Mouse (Mus musculus) liver, embryonic 14.5 days (tissue): ENCODE measurements around the gene Slc25a41. TPM values are rescaled to one million over a fixed set of nuclear protein-coding genes. Genes with fewer than 3 reads are reported as not detected.

ENCODE experiments used
- ATAC-seq: fragments of 200-750 bp; cut with Nextera tagmentation; 2 replicates; pipeline ENCODE4 v1.8.0; 2017; ENCODE audit warnings: moderate number of reproducible peaks, mild to moderate bottlenecking, moderate library complexity; ENCODE audit not compliant: insufficient read depth
- DNase-seq, 3 experiments: peaks; one replicate each; pipeline ENCODE4 v3.0.0-alpha.2; 2012 to 2013; ENCODE audit warnings: low read depth in 3 of 3, low spot score in 3 of 3
- H3K27ac ChIP-seq: fragments of 300-500 bp; sonication (generic); 2 replicates; pipeline ENCODE4 v1.5.1; 2014; ENCODE audit warnings: moderate library complexity, mild to moderate bottlenecking, control low read depth, inconsistent platforms
- H3K27me3 ChIP-seq: fragments of 300-500 bp; sonication (generic); 2 replicates; pipeline ENCODE4 v1.6.1; 2014; ENCODE audit warnings: mild to moderate bottlenecking, low read length, moderate library complexity; ENCODE audit not compliant: control insufficient read depth, insufficient read depth
- H3K36me3 ChIP-seq: fragments of 300-500 bp; sonication (generic); replicated peaks from 2 replicates; pipeline ENCODE4 v1.6.1; 2014; ENCODE audit warnings: low read depth; ENCODE audit not compliant: control insufficient read depth, insufficient read depth
- H3K4me1 ChIP-seq, 2 experiments: fragments of 200-500 bp in 1 of 2; fragments of 300-500 bp in 1 of 2; sonication (generic) in 1 of 2; replicated peaks; 2 replicates each; pipeline ENCODE4 v1.6.1; 2012 to 2014; ENCODE audit warnings: antibody characterized with exemption in 1 of 2, inconsistent platforms in 1 of 2, low read length in 1 of 2; ENCODE audit not compliant: control insufficient read depth in 2 of 2, insufficient read depth in 2 of 2
- H3K4me2 ChIP-seq: fragments of 300-500 bp; sonication (generic); 2 replicates; pipeline ENCODE4 v1.6.1; 2014; ENCODE audit warnings: low read depth, mild to moderate bottlenecking, control low read depth, moderate library complexity
- H3K4me3 ChIP-seq, 2 experiments: fragments of 200-500 bp in 1 of 2; fragments of 300-500 bp in 1 of 2; sonication (generic) in 1 of 2; 2 replicates each; pipeline ENCODE4 v1.5.1; 2012 to 2014; ENCODE audit warnings: low read depth in 2 of 2, low read length in 2 of 2, mild to moderate bottlenecking in 2 of 2, control low read depth in 1 of 2, inconsistent platforms in 1 of 2, moderate library complexity in 1 of 2; ENCODE audit not compliant: insufficient read depth in 1 of 2
- H3K9ac ChIP-seq: fragments of 300-500 bp; sonication (generic); replicated peaks from 2 replicates; pipeline ENCODE4 v1.6.1; 2014; ENCODE audit warnings: mild to moderate bottlenecking, control low read depth, moderate library complexity
- H3K9me3 ChIP-seq: fragments of 300-500 bp; sonication (generic); 2 replicates; pipeline ENCODE4 v1.6.1; 2016; ENCODE audit warnings: low read length, mixed read lengths; ENCODE audit not compliant: control insufficient read depth
- CTCF ChIP-seq: IDR thresholded peaks from 2 replicates; pipeline ENCODE4 v1.5.1; 2016; ENCODE audit warnings: antibody characterized with exemption, low read depth, control low read depth
- EP300 ChIP-seq: IDR thresholded peaks from 2 replicates; pipeline ENCODE4 v1.6.1; 2016; ENCODE audit warnings: antibody characterized with exemption, low read depth
- WGBS: fragments of 180-500 bp; shearing (Covaris S2); extraction: QIAGEN DNeasy Blood & Tissue Kit; methylation state at CpG from one replicate; pipeline ENCODE4 v1.1.7; 2014; ENCODE audit not compliant: insufficient replicate concordance; 5-methylcytosine and 5-hydroxymethylcytosine counted together
- polyA plus RNA-seq, 2 experiments: library from polyadenylated mRNA; depleted of rRNA in 1 of 2; stranded (reverse) in 1 of 2; unstranded in 1 of 2; fragments of >200 nt; fragmentation: Nextera tagmentation in 1 of 2; extraction: Ambion mirVana in 1 of 2; gene quantifications; 2 replicates each; pipeline versions ENCODE4 v1.2.1 to v1.2.3; 2012 to 2014

Gene Slc25a41
- polyA plus RNA-seq, 2 experiments = not detected

GRCm38 (mm10) chr17:57007137-57007905 lies 34.1 kb downstream of the Slc25a41 start:
- no peak overlapping the region for H3K4me3 ChIP-seq
- TF ChIP-seq EP300 = no peak
- peak; percentile 60 for TF ChIP-seq CTCF
- H3K9ac ChIP-seq = no peak overlapping the region
- H3K4me2 ChIP-seq = no peak overlapping the region
- peaks cover 18 to 22% of the 10 kb centered on the region in 2 experiments for H3K4me1 ChIP-seq
- no peak overlapping the region for H3K27ac ChIP-seq
- 79% methylated on average over 13 of the region's 13 CpGs for WGBS
- no peak for ATAC-seq
- H3K36me3 ChIP-seq = peaks cover 55% of the 10 kb centered on the region
- no peaks in the 10 kb centered on the region for H3K27me3 ChIP-seq
- no peaks in the 10 kb centered on the region for H3K9me3 ChIP-seq
- DNase-seq = no peak

GRCm38 (mm10) chr17:57003994-57004393 lies 37.5 kb downstream of the Slc25a41 start:
- no peaks in the 10 kb centered on the region for H3K9me3 ChIP-seq
- H3K4me1 ChIP-seq = peaks cover 5 to 7% of the 10 kb centered on the region in 2 experiments; a peak in 3 of 4 replicates
- DNase-seq (no peak), ATAC-seq (peak; percentile 71)
- no peak overlapping the region for H3K9ac ChIP-seq
- peaks cover 55% of the 10 kb centered on the region for H3K36me3 ChIP-seq
- no peaks in the 10 kb centered on the region for H3K27me3 ChIP-seq
- H3K4me3 ChIP-seq = no peak overlapping the region
- no peak overlapping the region for H3K4me2 ChIP-seq
- TF ChIP-seq CTCF = no peak
- TF ChIP-seq EP300 = peak; percentile 51
- 55% methylated on average over 7 of the region's 7 CpGs for WGBS
- H3K27ac ChIP-seq = no peak overlapping the region

DNA sequence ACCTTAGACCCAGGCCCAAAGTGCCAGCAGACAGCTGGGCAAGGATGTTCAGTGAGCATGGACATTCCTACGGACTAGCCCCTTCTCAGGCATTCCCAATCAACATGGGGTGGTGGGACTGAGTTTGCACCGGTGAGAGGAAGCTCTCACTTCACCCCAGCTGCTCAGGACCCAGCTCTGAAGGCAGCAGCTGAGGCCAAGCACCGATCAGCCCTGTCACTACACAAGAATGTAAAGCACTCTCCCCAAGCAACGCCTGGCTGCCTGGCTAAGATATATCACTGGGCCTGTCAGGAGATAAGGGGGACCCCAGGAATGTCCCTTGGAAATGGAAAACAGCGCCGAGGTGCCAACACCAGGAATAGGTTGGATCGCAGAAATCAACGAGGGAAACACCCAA lies 40.2 kb downstream of the Slc25a41 start:
- peaks cover 33% of the 10 kb centered on the region for H3K36me3 ChIP-seq

GRCm38 (mm10) chr17:56999968-57000609 lies 41.4 kb downstream of the Slc25a41 start, which contains the start of gene Pspn:
Pspn (minus strand) TSS chr17:57000018.
- ATAC-seq = no peak
- DNase-seq = no peak
- H3K4me3 ChIP-seq = no peak within 1 kb of the TSS
- peaks cover 31% of the 10 kb centered on the region for H3K36me3 ChIP-seq
- no peak within 1 kb of the TSS for H3K4me2 ChIP-seq
- no peaks in the 10 kb centered on the region for H3K27me3 ChIP-seq
- H3K4me1 ChIP-seq = peaks cover 8 to 15% of the 10 kb centered on the region in 2 experiments; a peak in 3 of 4 replicates
- 79% methylated on average over 9 of the region's 9 CpGs for WGBS
- H3K9ac ChIP-seq = no peak within 1 kb of the TSS
- no peaks in the 10 kb centered on the region for H3K9me3 ChIP-seq
- TF ChIP-seq EP300 (no peak), CTCF (no peak)
- no peak within 1 kb of the TSS for H3K27ac ChIP-seq

More for the DNA sequence above, 40.2 kb downstream of the Slc25a41 start:
- Histone ChIP-seq H3K4me3 (no peak overlapping the region), H3K4me1 (peaks cover 8 to 15% of the 10 kb centered on the region in 2 experiments; a peak in 3 of 4 replicates), H3K9me3 (no peaks in the 10 kb centered on the region), H3K9ac (no peak overlapping the region), H3K27me3 (no peaks in the 10 kb centered on the region), H3K27ac (no peak overlapping the region), H3K4me2 (no peak overlapping the region)
- TF ChIP-seq CTCF (no peak), EP300 (no peak)
- no peak for ATAC-seq
- WGBS = 55% methylated on average over 8 of the region's 8 CpGs
- no peak for DNase-seq

DNA sequence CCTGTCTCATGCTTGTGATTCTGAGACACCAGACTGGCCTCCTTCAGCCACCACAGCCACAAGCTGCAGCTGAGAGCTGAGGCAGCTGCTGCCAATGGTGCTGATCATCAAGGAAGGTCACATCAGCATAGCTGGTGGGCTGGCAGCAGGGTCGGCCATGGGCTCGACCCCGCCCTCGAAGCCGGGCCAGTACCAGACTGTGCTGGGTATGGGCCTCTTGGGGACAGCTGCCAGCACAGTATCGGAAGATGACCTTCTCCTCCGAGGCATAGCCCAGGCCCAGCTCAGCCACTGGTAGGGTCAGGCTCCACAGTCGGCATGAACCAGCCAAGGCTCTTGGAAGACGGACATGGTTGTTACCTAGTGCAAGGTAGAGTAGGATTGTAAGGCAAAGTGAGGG lies 42.0 kb downstream of the Slc25a41 start:
- Histone ChIP-seq H3K4me3 (no peak overlapping the region), H3K9ac (no peak overlapping the region), H3K27ac (no peak overlapping the region), H3K36me3 (peaks cover 32% of the 10 kb centered on the region), H3K9me3 (no peaks in the 10 kb centered on the region), H3K4me1 (peaks cover 8 to 15% of the 10 kb centered on the region in 2 experiments; a peak in 3 of 4 replicates), H3K27me3 (no peaks in the 10 kb centered on the region), H3K4me2 (no peak overlapping the region)
- 84% methylated on average over 9 of the region's 9 CpGs for WGBS
- DNase-seq = no peak
- no peak for ATAC-seq
- TF ChIP-seq EP300 = no peak
- no peak for TF ChIP-seq CTCF
